Mouse (Mus musculus): Measurements from ENCODE around the gene Sart3.
A peak's percentile ranks its signal among the peaks of the same experiment; 100 is the strongest.

Gene Sart3

GRCm38 (mm10) chr5:113772450-113772895 lies at the start of gene Sart3, which contains the start of gene Iscu:
TSS of gene Sart3 (minus strand) at chr5:113772510.
TSS of gene Iscu (plus strand) at chr5:113772748.
- peak; percentile 95 for DNase-seq

GRCm38 (mm10) chr5:113818572-113818971 lies 46.3 kb upstream of the Sart3 start:
- no peak for DNase-seq

- DNase-seq: peak; percentile 71
Observed at GRCm38 (mm10) chr5:113815638-113816152, 43.4 kb upstream of the Sart3 start.

GRCm38 (mm10) chr5:113815041-113815389 lies 42.7 kb upstream of the Sart3 start:
- DNase-seq: no peak

- no peak for DNase-seq
Observed at GRCm38 (mm10) chr5:113814111-113815040, 42.1 kb upstream of the Sart3 start.

GRCm38 (mm10) chr5:113813608-113814007 lies 41.3 kb upstream of the Sart3 start:
- peak; percentile 34 for DNase-seq

GRCm38 (mm10) chr5:113812638-113813037 lies 40.3 kb upstream of the Sart3 start:
- DNase-seq: no peak

GRCm38 (mm10) chr5:113811824-113812420 lies 39.6 kb upstream of the Sart3 start:
- DNase-seq: peak; percentile 47

GRCm38 (mm10) chr5:113810111-113810510 lies 37.8 kb upstream of the Sart3 start:
- DNase-seq: no peak

- no peak for DNase-seq
Observed at GRCm38 (mm10) chr5:113808177-113808576, 35.9 kb upstream of the Sart3 start.

GRCm38 (mm10) chr5:113807712-113808111 lies 35.4 kb upstream of the Sart3 start:
- no peak for DNase-seq

- DNase-seq: no peak
Observed at GRCm38 (mm10) chr5:113806414-113806813, 34.1 kb upstream of the Sart3 start.

GRCm38 (mm10) chr5:113805301-113805700 lies 33.0 kb upstream of the Sart3 start:
- no peak for DNase-seq

GRCm38 (mm10) chr5:113804395-113804966 lies 32.2 kb upstream of the Sart3 start:
- DNase-seq: no peak

GRCm38 (mm10) chr5:113800280-113800679 lies 28.0 kb upstream of the Sart3 start, which contains the start of gene Tmem119:
TSS of gene Tmem119 (minus strand) at chr5:113800516.
- peak; percentile 42 for DNase-seq

GRCm38 (mm10) chr5:113799691-113800090 lies 27.4 kb upstream of the Sart3 start:
- no peak for DNase-seq

- DNase-seq: no peak
Observed at GRCm38 (mm10) chr5:113798525-113798924, 26.2 kb upstream of the Sart3 start.

GRCm38 (mm10) chr5:113797149-113797882 lies 25.0 kb upstream of the Sart3 start:
- DNase-seq: no peak

GRCm38 (mm10) chr5:113796401-113797148 lies 24.3 kb upstream of the Sart3 start:
- DNase-seq: no peak

GRCm38 (mm10) chr5:113791197-113792095 lies 19.1 kb upstream of the Sart3 start:
- DNase-seq: no peak

Data from kidney, adult 18-20 months (tissue).